Mouse (Mus musculus) MEL (cell line): ENCODE data around the gene Cbx3.

Experiments
- EP300 ChIP-seq, 2 experiments: IDR thresholded peaks; 2 replicates each; pipeline ENCODE4 v1.6.1; 2011; ENCODE audit warnings: improper control_type of control experiment in 2 of 2, low read length in 2 of 2, low read depth in 1 of 2, mild to moderate bottlenecking in 1 of 2
- UBTF ChIP-seq: IDR thresholded peaks from 2 replicates; pipeline ENCODE4 v1.6.1; 2012; ENCODE audit warnings: low read depth, mild to moderate bottlenecking, inconsistent platforms, low read length, improper control_type of control experiment, moderate library complexity, borderline replicate concordance; ENCODE audit not compliant: insufficient read depth
- ZC3H11A ChIP-seq: IDR thresholded peaks from 2 replicates; pipeline ENCODE4 v1.6.1; 2012; ENCODE audit warnings: low read depth, mild to moderate bottlenecking, inconsistent platforms, low read length, improper control_type of control experiment
- ZMIZ1 ChIP-seq: IDR thresholded peaks from 2 replicates; pipeline ENCODE4 v1.6.1; 2012; ENCODE audit warnings: low read depth, mild to moderate bottlenecking, inconsistent platforms, low read length, improper control_type of control experiment, moderate library complexity

DNA sequence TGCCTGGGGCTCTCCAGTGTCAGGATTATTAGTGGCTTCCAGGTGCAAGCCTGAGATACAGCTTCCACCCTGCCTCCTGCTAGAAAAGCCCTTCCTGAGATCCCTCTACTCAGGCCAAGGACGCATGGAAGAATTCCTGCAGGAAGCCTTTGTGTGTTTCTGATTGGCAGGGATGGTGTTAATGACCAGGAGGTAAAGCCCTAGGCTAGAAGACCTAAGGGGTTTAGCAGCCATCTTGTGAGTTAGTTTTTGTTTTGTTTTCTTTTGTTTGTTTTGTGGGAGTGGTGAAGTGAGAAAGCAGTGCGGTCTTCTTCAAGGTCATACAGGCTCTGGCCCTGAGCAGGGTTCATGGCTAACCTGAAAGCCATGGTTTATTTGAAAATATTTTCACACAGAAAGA, 37.4 kb downstream of the Cbx3 start:
- no peak for TF ChIP-seq EP300 (IDR thresholded peaks at IDR 0.05; ENCODE audit: low read depth in 1 of 2, low read length in 2 of 2)
- TF ChIP-seq ZC3H11A: no peak
- no peak for TF ChIP-seq UBTF
- no peak for TF ChIP-seq ZMIZ1
